Mouse (Mus musculus) bone marrow macrophage, adult 2 months (primary cell): ENCODE measurements around the gene Phf7.

Experiments
- CTCF ChIP-seq: IDR thresholded peaks from 2 replicates; pipeline ENCODE4 v1.5.1; 2012; ENCODE audit warnings: low read depth, mild to moderate bottlenecking, low read length, moderate library complexity
- POLR2A ChIP-seq: IDR thresholded peaks from 2 replicates; pipeline ENCODE4 v1.6.1; 2012; ENCODE audit warnings: mild to moderate bottlenecking, low read depth, low read length, borderline replicate concordance

GRCm38 (mm10) chr14:31248396-31248795 lies 2.7 kb downstream of the Phf7 start:
- TF ChIP-seq POLR2A: no peak
- no peak for TF ChIP-seq CTCF
